Mouse (Mus musculus): Measurements from ENCODE around the gene Cpm.

GRCm38 (mm10) chr10:117688204-117689151 is 59.2 kb downstream of the Cpm start:
- no peak for TF ChIP-seq ZC3H11A (IDR thresholded peaks at IDR 0.05; ENCODE audit: borderline replicate concordance, low read depth, low read length)
- peak; percentile 75; the same call in 1 of the 2 replicates for TF ChIP-seq ZNF384 (IDR thresholded peaks at IDR 0.05; ENCODE audit: low read depth, low read length)
- TF ChIP-seq MAFK (IDR thresholded peaks at IDR 0.05; ENCODE audit: insufficient read depth, low read depth, low read length) = no peak
- no peak for TF ChIP-seq HCFC1 (IDR thresholded peaks at IDR 0.05; ENCODE audit: borderline replicate concordance, insufficient read depth, low read length)
- TF ChIP-seq CHD2 (IDR thresholded peaks at IDR 0.05; ENCODE audit: low read depth, low read length) = 0 out of 2 replicates have a peak, but pooled peaks have one; percentile 11
